Mouse (Mus musculus): ENCODE data around the gene Maz.
A peak's percentile ranks its signal among the peaks of the same experiment; 100 is the strongest.

Gene Maz

GRCm38 (mm10) chr7:127026984-127027726, at the start of gene Maz:
TSS of gene Maz (minus strand) at chr7:127027037.
- peak; percentile 98 to 99 for DNase-seq

DNA sequence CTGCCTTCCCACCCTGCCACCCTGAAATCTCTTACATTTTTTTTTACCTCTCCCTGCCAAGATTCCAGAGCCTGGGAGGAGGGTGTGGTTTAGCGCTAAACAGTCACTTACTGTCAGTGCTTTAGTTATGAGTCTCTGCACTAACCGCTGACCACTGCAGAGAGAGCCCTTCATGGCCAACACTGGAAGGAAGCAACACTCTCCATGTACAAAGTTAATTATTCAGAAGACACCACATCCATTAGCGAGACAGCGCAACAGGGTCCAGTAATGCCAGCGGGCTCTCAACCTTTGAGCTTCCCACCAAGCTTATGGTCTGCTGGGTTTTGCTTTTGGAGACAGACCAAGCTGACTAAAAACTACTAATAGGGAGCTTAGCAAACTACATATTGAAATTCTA, 49.4 kb upstream of the Maz start:
- DNase-seq, result no peak

DNA sequence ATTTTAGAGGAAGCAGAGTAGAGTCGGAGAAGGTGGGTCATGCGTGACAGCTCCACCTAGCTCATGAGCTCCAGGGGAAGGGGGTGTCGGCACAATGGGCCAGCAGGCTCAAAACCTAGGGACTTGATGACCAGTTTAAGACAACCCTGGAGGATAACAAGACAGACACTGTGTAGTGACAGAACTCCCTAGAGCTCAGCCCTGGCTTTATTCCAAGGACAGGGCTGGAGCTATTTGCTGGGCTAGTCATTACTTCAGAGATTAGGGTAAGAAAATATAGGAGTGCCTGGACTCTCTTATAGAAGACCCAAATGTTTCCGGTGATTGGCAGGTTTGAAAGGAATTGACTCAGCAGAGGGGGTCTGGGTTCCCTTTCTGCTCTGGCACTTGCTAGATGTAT, 46.4 kb upstream of the Maz start:
- no peak for DNase-seq

GRCm38 (mm10) chr7:127070871-127071413, 44.1 kb upstream of the Maz start:
- DNase-seq, result no peak

DNA sequence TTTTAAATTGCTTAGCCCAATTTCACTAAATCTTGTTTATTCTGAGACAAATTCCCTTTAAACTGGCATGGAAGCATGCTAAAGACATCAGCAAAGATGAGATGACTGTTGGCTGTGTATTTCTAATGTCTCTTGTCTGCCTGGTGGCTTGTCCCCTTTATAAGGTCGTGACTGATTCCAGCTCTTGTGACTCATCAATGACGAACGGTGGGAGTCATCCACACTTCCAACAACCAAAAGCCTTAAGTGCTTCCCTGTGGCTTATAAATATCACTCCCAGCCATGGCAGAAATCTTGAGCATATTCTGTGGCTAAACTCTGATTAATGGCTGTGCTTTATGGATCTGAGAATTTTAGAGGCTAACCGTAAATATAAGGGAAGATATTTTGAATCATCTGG, 39.5 kb upstream of the Maz start:
- DNase-seq, result no peak

- no peak for DNase-seq
These were observed 38.7 kb upstream of the Maz start for GRCm38 (mm10) chr7:127065538-127065937.

GRCm38 (mm10) chr7:127055026-127055585, 28.3 kb upstream of the Maz start:
- DNase-seq, result no peak

- DNase-seq, result peak; percentile 76 to 87
These were observed 15.2 kb upstream of the Maz start, which contains the start of gene Kif22 for GRCm38 (mm10) chr7:127041851-127042672. TSS of gene Kif22 (minus strand) at chr7:127042471.

DNA sequence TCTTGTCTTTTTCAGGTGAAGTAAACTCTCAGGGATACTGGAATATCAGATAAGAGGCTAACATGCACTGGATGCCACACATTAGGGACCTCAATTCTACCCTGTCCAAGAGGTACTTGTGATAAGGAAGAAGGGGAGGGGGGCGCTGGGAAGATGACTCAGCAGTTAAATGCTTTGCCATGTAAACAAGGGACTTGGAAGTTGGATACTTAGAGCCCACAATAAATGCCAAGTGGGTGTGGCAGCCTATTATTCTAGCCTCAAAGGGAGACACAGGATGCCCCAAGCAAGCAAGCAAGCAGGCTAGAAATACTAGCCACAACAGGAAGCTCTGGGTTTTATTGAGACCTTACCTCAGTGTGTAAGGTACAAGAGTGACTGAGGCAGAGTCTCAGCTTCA, 4.4 kb upstream of the Maz start:
- DNase-seq, result no peak

DNA sequence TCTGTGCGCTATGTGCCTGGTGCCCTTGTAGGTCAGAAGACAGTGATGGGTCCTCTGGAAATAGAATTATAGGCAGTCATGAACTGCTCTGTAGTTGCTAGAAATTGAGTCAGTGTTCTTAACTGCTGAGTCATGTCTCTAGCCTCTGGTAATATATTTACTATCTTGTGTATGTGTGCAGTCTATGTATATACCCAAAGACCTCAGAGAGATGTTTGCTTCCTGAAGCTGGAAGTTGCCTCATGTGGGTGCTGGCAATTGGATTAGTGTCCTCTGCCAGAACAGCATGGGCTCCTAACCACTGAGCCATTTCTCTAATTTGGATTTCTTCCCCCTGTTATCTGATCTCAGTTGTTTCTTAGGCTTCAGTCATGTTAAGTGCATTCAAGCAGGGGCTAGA, 3.3 kb upstream of the Maz start:
- no peak for DNase-seq

GRCm38 (mm10) chr7:127027885-127028284, 1.0 kb upstream of the Maz start:
- peak in 1 of 2 experiments; percentile 30 for DNase-seq

DNA sequence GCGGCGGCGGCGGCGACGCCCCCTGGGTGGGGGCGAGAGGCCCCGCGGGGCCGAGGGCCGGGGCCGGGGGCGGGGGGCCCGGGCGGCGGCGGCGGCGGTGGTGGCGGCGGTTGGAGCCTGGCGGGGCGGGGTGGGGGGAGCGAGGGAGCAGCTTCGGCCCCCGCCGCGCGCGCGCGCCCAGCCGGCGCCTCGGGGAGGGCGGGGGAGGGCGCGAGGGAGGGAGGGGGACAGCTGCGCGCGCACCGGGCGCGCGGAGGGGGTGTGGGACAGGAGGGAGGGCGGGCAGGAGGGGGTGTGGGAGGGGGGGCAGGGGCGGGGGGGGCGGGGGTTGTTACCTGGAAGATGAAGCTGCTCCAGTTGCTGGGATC, 237 bp downstream of the Maz start:
- DNase-seq, result peak; percentile 76

DNA sequence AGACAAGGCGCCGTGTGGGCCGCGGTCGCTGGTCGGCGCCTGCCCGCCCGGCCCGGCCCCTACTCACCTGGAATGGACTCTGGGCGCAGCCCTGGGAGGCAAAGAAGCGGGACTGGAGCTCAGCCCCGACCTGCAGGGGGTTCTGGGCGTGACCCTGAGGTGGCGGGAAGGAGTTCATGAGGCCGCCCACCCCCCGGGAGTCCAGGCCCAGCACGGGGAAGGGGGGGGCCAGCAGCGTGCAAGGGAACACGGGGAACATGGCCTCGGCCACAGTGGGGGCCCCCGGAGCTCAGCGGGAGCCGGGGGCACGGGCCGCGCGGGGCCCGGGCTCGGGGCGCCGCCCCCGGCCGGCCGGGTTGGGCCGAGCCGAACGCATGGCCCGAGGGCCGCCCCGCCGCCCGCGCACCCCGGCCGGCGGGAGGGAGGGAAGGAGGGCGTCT, 656 bp downstream of the Maz start:
- DNase-seq, result peak; percentile 63 to 69

- DNase-seq, result peak; percentile 43 to 58
These were observed 1.2 kb downstream of the Maz start for GRCm38 (mm10) chr7:127025556-127026160.

- DNase-seq, result peak; percentile 71 to 73
These were observed 1.9 kb downstream of the Maz start for GRCm38 (mm10) chr7:127024755-127025555.

GRCm38 (mm10) chr7:127023896-127024690, 2.7 kb downstream of the Maz start:
- no peak for DNase-seq

GRCm38 (mm10) chr7:127023272-127023691, 3.6 kb downstream of the Maz start:
- no peak for DNase-seq

GRCm38 (mm10) chr7:127022528-127023271, 4.1 kb downstream of the Maz start:
- no peak for DNase-seq

DNA sequence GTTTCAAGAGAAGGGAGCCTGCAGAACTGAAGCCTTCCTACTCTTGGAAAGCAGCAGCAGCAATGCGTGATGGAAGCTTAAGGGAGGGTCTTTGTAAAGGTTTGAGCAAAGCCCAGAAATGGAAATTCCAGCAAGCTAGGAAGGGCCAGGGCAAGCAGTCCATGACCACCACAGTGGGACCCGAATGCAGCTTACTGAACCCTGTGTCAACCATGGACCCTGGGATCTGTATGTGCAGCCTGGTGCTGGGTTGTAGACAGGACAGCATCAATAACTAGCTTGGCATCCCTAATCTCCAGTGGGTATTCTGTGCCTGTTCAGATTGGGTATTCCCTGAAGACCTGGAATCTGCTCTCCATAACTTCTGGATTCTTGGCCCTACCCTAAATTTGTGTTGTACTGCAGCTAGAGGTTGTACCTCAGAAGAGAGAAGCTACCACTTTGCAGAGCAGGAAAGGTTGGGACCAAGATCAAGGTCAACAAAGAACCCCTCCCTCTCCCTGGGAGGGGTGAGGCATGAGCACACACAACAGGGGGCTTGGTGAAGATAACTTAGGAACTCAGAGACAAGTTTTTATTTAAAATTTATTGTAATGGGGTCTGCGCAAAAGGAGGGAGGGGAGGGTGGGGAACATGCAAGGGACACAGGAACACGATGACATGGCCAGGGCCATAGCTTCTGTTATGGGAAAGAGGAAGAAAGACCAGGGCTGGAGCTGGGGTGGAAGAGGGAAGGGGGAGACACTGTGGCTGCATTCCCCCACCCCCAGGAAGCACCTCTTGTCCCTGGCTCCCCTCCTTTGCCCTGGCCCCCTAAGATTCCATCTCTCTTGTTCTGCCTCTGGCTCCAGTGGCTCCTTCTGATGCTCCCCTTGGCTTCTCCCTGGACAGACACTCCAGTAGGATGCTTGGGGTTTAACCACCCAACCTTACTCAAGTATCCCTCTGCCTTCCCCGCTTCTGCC, 5.0 kb downstream of the Maz start:
- no peak for DNase-seq

Measured in spleen, adult 18-20 months (tissue).